Mouse (Mus musculus) hindbrain, embryonic 10.5 days (tissue): Measurements from ENCODE around the gene Mavs. TPM values are rescaled to one million over a fixed set of nuclear protein-coding genes. Genes with fewer than 3 reads are reported as not detected.
"Not testable (repeated sequence)": the region's sequence is repeated elsewhere in the genome, so short reads cannot be mapped to it uniquely, and the experiment has no call there.

Experiments used
- DNase-seq: peaks from one replicate; pipeline ENCODE4 v3.0.0-alpha.2; 2017; ENCODE audit warnings: low spot score
- H3K27ac ChIP-seq: fragments of 300-500 bp; sonication (generic); 2 replicates; pipeline ENCODE4 v1.5.1; 2016; ENCODE audit warnings: mild to moderate bottlenecking, moderate library complexity
- H3K27me3 ChIP-seq: fragments of 300-500 bp; sonication (generic); 2 replicates; pipeline ENCODE4 v1.6.1; 2016; ENCODE audit warnings: mild to moderate bottlenecking; ENCODE audit not compliant: poor library complexity, insufficient read depth, severe bottlenecking
- H3K36me3 ChIP-seq: fragments of 300-500 bp; sonication (generic); 2 replicates; pipeline ENCODE4 v1.6.1; 2016; ENCODE audit warnings: mild to moderate bottlenecking, moderate library complexity
- H3K4me1 ChIP-seq: fragments of 300-500 bp; sonication (generic); replicated peaks from 2 replicates; pipeline ENCODE4 v1.6.1; 2016; ENCODE audit warnings: mild to moderate bottlenecking
- H3K4me3 ChIP-seq: fragments of 300-500 bp; sonication (generic); 2 replicates; pipeline ENCODE4 v1.5.1; 2016; ENCODE audit warnings: mild to moderate bottlenecking, moderate library complexity
- H3K9me3 ChIP-seq: fragments of 300-500 bp; sonication (generic); 2 replicates; pipeline ENCODE4 v1.6.1; 2016; ENCODE audit warnings: mild to moderate bottlenecking, moderate library complexity
- WGBS: fragments of 180-500 bp; shearing (Covaris S2); methylation state at CpG from one replicate; pipeline ENCODE4 v1.1.7; 2016; 5-methylcytosine and 5-hydroxymethylcytosine counted together
- polyA plus RNA-seq: library from polyadenylated mRNA; unstranded; fragments of >200 nt; fragmentation: Nextera tagmentation; extraction: Ambion mirVana; gene quantifications from 2 replicates; pipeline ENCODE4 v1.2.1, GENCODE M21; 2016

Gene Mavs
- polyA plus RNA-seq, 1 experiment from 2014 or later: 16.4 TPM

DNA sequence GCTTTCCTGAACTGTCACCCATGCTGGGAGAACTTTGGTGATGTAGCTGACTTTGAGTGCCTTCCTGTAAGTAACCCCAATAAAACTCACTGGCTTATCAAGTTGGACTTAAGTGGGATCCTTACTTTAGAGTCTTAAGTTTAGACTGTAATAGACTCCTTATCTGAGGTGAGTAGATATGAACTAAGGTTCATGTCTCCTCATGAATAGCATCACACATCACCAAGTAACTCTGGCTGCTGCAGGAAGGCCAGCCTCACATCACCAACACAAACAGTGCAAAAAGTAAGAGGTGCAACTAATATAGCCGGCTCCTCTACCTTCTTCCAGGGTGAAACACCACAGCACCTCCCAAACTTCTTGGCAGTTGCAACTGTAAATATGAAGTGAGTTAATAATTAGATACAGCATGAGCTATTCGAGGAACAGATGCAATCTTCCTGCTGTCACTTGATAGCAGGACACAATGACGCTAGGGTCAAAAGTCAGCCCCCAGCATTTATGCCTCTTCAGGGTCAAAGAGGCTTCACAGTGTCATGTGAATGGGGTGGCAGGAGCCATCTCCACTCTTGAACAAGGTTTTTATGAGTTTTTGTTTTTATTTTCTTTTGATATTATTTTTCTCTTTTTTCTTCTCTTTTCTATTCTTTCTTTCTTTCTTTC is 11.9 kb upstream of the Mavs start:
- Histone ChIP-seq H3K36me3 (no peaks in the 10 kb centered on the region), H3K27me3 (no peaks in the 10 kb centered on the region), H3K9me3 (no peaks in the 10 kb centered on the region), H3K27ac (no peak overlapping the region), H3K4me1 (peaks cover 4% of the 10 kb centered on the region; the same call in 1 of the 2 replicates), H3K4me3 (no peak overlapping the region)
- no peak for DNase-seq
- WGBS: 74% methylated on average over 3 of the region's 3 CpGs

DNA sequence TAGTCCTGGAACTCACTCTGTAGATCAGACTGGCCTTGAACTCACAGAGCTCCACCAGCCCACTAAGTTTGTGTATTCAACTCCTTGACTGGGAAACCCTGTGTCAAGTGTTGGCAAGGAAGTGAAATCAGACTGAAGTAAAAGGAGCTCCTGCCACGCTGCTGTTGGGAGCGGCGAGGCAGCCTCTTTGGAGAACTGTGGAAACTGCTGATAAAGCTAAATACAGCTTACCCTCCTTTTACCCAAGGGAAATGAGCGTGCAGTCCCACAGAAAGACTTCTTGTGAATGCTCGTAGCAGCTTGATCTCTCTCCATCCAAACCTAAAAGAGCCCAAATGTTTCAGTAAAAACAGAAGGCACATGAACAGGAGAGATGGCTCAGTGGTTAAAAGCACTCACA is 11.3 kb upstream of the Mavs start:
- Histone ChIP-seq H3K9me3 (no peaks in the 10 kb centered on the region), H3K4me3 (no peak overlapping the region), H3K27me3 (no peaks in the 10 kb centered on the region), H3K4me1 (peaks cover 4% of the 10 kb centered on the region; the same call in 1 of the 2 replicates), H3K27ac (0 out of 2 replicates have a peak overlapping the region, but pooled peaks have one; percentile 29), H3K36me3 (no peaks in the 10 kb centered on the region)
- DNase-seq: no peak
- WGBS: 65% methylated on average over 5 of the region's 5 CpGs

DNA sequence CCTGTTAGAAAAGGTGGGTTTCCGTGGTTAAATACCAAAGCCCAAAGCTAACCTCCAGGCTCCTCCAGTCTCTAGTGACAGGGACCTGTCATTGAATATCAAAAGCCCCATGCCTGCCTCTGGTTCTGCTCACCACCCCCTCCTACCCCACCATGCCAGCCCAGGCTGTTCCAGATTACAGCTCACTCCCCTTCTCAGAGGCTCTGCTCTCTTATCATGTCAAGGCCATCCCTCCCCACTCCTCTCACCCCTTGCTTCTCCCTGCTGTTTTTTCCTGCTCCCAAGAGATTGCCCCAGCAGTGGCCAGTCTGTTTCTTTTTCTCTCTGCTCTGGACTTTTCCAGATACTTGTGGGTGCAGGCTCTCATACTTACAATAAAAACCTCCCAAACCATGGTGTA is 10.3 kb upstream of the Mavs start:
- no peak for DNase-seq
- WGBS: 74% methylated on average over 1 of the region's 1 CpGs

DNA sequence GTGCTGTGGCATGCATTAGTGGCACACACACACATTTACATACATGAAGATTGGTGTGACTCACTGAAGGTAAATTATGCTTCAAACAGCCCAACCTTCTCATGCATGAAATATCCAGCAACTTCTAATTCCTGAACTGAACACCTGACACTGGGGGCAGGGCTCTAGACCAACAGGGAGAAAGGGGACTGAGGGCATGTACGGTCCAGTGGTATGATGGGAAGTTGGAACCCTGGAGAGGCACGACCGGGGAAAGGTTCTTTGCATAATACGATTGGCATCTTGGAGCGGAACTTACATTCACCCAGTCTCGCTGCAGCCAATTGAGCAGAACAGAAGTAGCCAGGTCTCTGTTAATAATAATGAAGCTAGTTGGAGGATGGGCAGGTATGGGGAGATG is 8.7 kb upstream of the Mavs start:
- H3K36me3 ChIP-seq: no peaks in the 10 kb centered on the region
- no peak for DNase-seq
- no peak overlapping the region for H3K27ac ChIP-seq
- no peaks in the 10 kb centered on the region for H3K27me3 ChIP-seq
- H3K4me3 ChIP-seq: no peak overlapping the region
- WGBS: 85% methylated on average over 6 of the region's 6 CpGs
- peaks cover 4% of the 10 kb centered on the region; the same call in 1 of the 2 replicates for H3K4me1 ChIP-seq
- no peaks in the 10 kb centered on the region for H3K9me3 ChIP-seq

More for the DNA sequence above, 10.3 kb upstream of the Mavs start:
- Histone ChIP-seq H3K27ac (no peak overlapping the region), H3K27me3 (no peaks in the 10 kb centered on the region), H3K4me3 (no peak overlapping the region), H3K9me3 (no peaks in the 10 kb centered on the region), H3K36me3 (no peaks in the 10 kb centered on the region), H3K4me1 (peaks cover 4% of the 10 kb centered on the region; the same call in 1 of the 2 replicates)

DNA sequence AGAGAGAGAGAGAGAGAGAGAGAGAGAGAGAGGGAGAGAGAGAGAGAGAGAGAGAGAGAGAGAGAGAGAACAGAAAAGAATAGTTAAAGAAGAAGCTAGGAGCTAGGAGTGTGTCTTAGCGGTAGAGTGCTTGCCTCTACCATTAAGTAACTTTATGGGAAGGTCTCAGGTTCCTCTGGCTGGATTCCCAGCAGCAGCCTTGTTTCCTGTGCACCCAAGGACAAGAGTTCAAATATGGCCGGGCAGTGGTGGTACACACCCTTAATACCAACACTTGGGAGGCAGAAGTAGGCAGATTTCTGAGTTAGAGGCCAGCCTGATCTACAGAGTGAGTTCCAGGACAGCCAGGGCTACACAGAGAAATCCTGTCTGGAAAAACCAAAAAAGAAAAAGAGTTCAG is 7.2 kb upstream of the Mavs start:
- not testable (repeated sequence) for DNase-seq, H3K27me3 ChIP-seq, H3K4me1 ChIP-seq, H3K27ac ChIP-seq, H3K4me3 ChIP-seq, H3K9me3 ChIP-seq, H3K36me3 ChIP-seq
- WGBS: 89% methylated on average over 2 of the region's 2 CpGs

DNA sequence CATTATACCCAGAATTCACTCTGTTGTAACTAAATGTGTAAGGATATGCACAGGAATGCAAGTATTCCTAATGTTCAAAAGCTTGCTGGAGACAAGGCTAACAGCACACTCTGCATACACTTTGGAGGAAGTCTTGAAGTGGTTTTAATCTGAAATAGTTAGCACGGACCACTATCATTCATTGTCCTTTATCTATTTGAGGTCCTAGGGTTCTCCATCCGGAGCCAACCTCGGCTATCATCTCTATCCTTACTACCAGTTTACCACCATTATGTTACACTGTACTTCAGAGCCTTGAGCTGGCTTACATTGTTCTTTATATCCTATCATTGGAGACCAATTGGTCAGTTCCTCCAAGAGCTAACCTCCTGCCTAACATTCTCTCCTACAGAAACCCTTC is 6.6 kb upstream of the Mavs start:
- H3K27me3 ChIP-seq: no peaks in the 10 kb centered on the region
- 0 out of 2 replicates have a peak, but pooled peaks cover 4% of the 10 kb centered on the region for H3K4me1 ChIP-seq
- H3K4me3 ChIP-seq: no peak overlapping the region
- 91% methylated on average over 3 of the region's 3 CpGs for WGBS
- DNase-seq: no peak
- no peak overlapping the region for H3K27ac ChIP-seq
- no peaks in the 10 kb centered on the region for H3K9me3 ChIP-seq
- H3K36me3 ChIP-seq: no peaks in the 10 kb centered on the region

DNA sequence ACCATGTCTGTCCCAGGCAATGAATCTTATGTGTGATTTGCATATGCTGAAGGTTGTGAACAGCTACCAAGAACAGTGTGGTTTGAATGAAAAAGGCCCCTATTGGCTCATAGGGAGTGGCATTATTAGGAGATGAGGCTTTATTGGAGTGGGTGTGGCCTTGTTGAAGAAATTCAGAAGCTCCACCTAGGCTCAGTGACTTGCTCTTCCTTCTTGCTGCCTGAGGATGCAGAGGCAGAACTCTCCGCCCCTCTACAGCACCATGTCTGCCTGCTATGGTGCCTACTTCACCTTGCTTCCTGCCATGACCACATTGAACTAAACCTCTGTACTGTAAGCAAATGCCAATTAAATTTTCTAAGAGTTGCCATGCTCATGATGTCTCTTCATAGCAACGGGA is 1.3 kb upstream of the Mavs start:
- 80% methylated on average over 2 of the region's 2 CpGs for WGBS
- no peak for DNase-seq
- H3K4me1 ChIP-seq: peaks cover 36% of the 10 kb centered on the region
- 0 out of 2 replicates have a peak, but pooled peaks cover 3% of the 10 kb centered on the region for H3K36me3 ChIP-seq
- H3K9me3 ChIP-seq: no peaks in the 10 kb centered on the region
- H3K4me3 ChIP-seq: no peak overlapping the region
- no peaks in the 10 kb centered on the region for H3K27me3 ChIP-seq
- H3K27ac ChIP-seq: no peak overlapping the region

DNA sequence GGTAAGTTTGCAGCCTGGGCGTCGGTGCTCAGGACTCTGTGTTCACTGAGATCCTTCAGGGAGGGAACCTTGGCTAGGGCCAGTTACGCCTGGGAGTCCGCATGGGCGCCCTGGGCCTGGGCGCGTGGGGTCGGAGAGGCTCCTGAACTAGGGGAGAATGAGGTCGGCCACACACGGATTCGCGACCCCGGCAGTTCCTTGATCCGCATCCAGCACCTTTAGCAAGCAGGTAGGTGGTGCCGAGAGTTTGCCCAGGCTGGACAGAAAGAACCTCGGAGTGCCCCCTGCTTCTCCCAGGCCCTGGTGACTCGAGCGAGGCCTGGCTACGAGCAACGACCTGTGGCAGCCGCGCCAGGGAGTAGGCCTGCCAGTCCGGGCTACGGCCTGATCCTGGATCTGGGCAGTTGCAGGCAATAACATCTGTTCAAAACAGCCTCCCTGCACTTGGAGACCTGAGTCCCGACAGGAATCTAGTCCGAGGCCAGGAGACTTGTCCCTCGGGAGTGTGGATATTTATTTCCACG is 326 bp downstream of the Mavs start:
- H3K9me3 ChIP-seq: no peaks in the 10 kb centered on the region
- peak overlapping the region; percentile 74 for H3K4me3 ChIP-seq
- no peaks in the 10 kb centered on the region for H3K27me3 ChIP-seq
- peaks cover 10% of the 10 kb centered on the region for H3K36me3 ChIP-seq
- peaks cover 36% of the 10 kb centered on the region for H3K4me1 ChIP-seq
- H3K27ac ChIP-seq: peak overlapping the region; percentile 89
- no peak for DNase-seq
- WGBS: 16% methylated on average over 28 of the region's 28 CpGs

DNA sequence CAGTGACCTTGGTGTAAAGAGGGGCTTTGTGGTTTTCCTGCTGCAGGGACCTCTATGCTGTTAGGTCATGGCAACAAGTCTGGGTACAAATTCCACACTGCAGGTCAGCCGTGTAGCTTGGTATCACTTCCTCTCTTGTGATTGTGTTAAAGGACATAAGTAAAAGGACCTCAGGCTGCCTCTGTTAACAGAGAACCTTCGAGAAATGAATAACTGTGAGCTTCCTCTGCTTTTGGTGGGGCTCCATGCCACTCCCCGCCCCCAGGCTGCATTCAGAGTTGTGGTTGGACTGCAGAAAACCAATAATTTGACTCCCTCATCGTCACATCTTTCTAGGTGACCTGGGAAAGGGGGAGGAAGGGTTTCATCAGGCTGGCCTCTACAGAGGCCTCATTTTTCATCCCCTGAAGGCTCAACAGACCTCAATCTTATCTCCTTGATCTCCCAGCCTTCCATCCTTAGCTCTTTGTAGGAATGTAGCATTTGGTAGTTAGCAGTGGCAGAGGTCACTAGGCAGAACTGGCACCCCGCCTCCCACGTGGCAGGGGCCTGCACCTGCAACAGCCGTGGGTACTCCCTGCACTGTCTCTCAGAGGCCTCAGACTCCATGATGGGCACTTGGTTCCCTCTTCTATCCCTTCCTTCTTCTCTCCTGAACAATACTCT is 1.2 kb downstream of the Mavs start:
- Histone ChIP-seq H3K4me1 (peaks cover 36% of the 10 kb centered on the region), H3K36me3 (peaks cover 19% of the 10 kb centered on the region), H3K4me3 (peak overlapping the region; percentile 74), H3K27me3 (no peaks in the 10 kb centered on the region), H3K27ac (no peak overlapping the region), H3K9me3 (no peaks in the 10 kb centered on the region)
- DNase-seq: no peak
- WGBS: 71% methylated on average over 7 of the region's 7 CpGs

DNA sequence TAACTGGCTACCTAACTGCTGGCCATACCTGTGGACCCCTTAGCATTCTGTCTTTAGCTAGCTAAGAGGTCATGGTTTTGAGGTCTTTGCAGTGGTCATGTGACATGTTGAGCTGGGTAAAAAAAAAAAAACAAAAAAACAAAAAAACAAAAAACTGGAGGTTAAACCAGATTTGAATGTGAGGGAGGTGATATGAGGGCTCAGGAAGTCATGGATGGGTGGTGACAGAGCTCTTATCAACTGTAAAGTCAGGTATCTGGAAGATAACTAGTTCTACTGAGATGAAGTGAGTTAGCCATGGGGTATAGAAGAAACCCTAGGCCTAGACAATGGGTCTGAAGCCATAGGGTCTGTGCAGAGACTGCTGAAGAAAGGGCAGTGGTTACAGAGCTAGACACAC is 8.3 kb downstream of the Mavs start:
- H3K36me3 ChIP-seq: peaks cover 89% of the 10 kb centered on the region
- no peak overlapping the region for H3K4me3 ChIP-seq
- no peak overlapping the region for H3K27ac ChIP-seq
- DNase-seq: no peak
- no peaks in the 10 kb centered on the region for H3K4me1 ChIP-seq
- no peaks in the 10 kb centered on the region for H3K9me3 ChIP-seq
- no peaks in the 10 kb centered on the region for H3K27me3 ChIP-seq

DNA sequence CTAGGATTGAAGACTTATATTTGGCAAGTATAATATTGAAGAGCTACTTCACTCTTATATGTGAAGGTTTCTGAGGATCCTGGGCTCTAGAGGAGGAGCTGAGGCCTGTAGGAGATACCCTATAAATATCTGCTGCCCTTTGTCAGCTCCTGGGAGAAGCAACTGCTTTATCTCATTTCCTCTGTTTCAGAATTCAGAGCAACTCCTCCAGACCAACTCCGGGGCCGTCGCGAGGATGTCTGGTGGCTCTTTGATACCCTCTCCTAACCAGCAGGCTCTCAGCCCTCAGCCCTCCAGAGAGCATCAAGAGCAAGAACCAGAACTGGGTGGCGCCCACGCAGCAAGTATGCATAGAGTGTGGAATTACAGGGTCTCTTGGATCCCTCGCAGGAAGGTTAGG is 9.1 kb downstream of the Mavs start:
- H3K4me1 ChIP-seq: no peaks in the 10 kb centered on the region
- H3K27ac ChIP-seq: no peak overlapping the region
- no peak overlapping the region for H3K4me3 ChIP-seq
- H3K9me3 ChIP-seq: no peaks in the 10 kb centered on the region
- WGBS: 84% methylated on average over 7 of the region's 7 CpGs
- no peaks in the 10 kb centered on the region for H3K27me3 ChIP-seq
- peaks cover 93% of the 10 kb centered on the region for H3K36me3 ChIP-seq
- no peak for DNase-seq

DNA sequence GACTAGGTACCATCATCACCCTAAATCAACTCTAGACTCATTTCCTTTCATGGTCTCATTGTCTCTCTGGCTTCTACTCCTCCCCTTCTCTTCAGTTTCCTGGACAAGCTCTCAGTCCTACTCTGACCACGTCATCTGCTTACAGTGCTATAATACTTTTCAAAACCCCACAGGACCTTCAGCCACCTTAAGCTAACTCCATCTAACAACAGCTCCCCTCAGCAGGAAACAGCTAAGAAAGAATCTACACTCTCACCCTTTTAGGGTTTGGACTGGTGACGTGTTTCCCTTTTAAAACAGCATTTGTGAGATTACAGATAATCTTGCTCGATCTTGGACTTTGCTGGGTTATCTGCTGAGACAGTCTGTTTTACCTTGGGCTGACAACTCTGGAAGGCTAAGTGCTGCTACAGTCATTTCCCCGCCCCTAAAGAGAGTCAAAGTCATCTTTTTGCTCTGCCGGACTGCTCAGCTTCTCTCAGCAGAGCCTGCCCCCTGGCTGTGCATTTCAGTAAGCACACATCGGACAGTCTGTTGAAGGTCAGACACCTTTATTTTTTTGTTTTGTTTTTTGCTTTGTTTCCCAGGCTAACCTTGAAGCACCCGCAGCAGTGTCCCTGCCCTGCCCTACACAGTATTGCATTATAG is 19.9 kb downstream of the Mavs start:
- 33% methylated on average over 7 of the region's 7 CpGs for WGBS
- H3K27me3 ChIP-seq: no peaks in the 10 kb centered on the region
- peak overlapping the region; percentile 16; the same call in 1 of the 2 replicates for H3K27ac ChIP-seq
- H3K36me3 ChIP-seq: peaks cover 5% of the 10 kb centered on the region; the same call in 1 of the 2 replicates
- DNase-seq: peak; percentile 60
- H3K4me1 ChIP-seq: 0 out of 2 replicates have a peak, but pooled peaks cover 11% of the 10 kb centered on the region
- no peak overlapping the region for H3K4me3 ChIP-seq
- H3K9me3 ChIP-seq: no peaks in the 10 kb centered on the region

DNA sequence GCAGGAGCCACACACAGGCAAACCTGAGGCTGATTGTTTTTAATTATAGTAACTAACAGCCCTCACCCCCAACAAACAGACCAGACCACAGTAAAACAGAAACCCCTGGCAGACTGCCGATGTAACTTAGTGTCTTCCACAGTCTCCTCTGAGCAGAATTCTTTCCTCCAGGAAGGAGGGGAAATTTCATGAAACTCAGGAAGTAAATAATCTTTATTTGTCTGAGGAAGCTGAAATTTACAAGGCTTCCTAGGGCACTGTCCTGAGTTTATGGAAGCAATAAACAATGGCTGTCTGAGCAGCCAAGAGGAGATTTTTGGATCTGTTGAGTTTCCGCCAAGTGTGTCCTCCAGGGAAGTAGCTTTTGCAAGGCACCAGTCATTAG is 20.5 kb downstream of the Mavs start:
- H3K27ac ChIP-seq: peak overlapping the region; percentile 16; the same call in 1 of the 2 replicates
- H3K36me3 ChIP-seq: no peaks in the 10 kb centered on the region
- no peaks in the 10 kb centered on the region for H3K9me3 ChIP-seq
- WGBS: 87% methylated on average over 2 of the region's 2 CpGs
- H3K4me1 ChIP-seq: 0 out of 2 replicates have a peak, but pooled peaks cover 11% of the 10 kb centered on the region
- H3K27me3 ChIP-seq: no peaks in the 10 kb centered on the region
- DNase-seq: no peak
- H3K4me3 ChIP-seq: no peak overlapping the region
